In genomic region chr6:144074826-144075225, GRCm38 (mm10) we compare ENCODE assay signal across 9 mouse cellular contexts.
A peak's percentile ranks its signal among the peaks of the same experiment; 100 is the strongest.
DNase-seq lines count a peak whose midpoint lies in the region; ATAC-seq lines count a peak whose summit lies in the region.
"Had no signal": no experiment of that assay in that cellular context is flagged by ENCODE, and none has a peak within 500 bp of the region (broad histone marks: within the 10 kb centered on the region; RNA-seq: fewer than 3 reads in every experiment).

No protein-coding gene starts in this region.

- H3K27ac ChIP-seq in heart, embryonic 16.5 days (ENCODE audit: low read length), result no peak overlapping the region
- H3K27ac ChIP-seq in limb, embryonic 15.5 days, result peak overlapping the region; percentile 61
- H3K27ac ChIP-seq in forebrain, embryonic 15.5 days (replicated peaks), result no peak overlapping the region
- H3K27ac ChIP-seq: liver, embryonic 15.5 days had no signal

- 39% methylated on average over 9 of the region's 9 CpGs for WGBS in heart, embryonic 16.5 days
- 24% methylated on average over 9 of the region's 9 CpGs for WGBS in limb, embryonic 15.5 days
- WGBS in forebrain, embryonic 15.5 days, result 58% methylated on average over 9 of the region's 9 CpGs

- H3K9ac ChIP-seq in heart, embryonic 16.5 days (ENCODE audit: low read length), result no peak overlapping the region
- no peak overlapping the region for H3K9ac ChIP-seq in limb, embryonic 15.5 days
- no peak overlapping the region for H3K9ac ChIP-seq in forebrain, embryonic 15.5 days (replicated peaks)
- H3K9ac ChIP-seq: liver, embryonic 15.5 days had no signal

- ATAC-seq in heart, embryonic 16.5 days (replicated peaks; ENCODE audit: extremely low read depth, insufficient read depth, low FRiP score), result peak; percentile 76; the same call in 1 of the 2 replicates
- peak; percentile 85 for ATAC-seq in limb, embryonic 15.5 days (ENCODE audit: insufficient number of reproducible peaks, low FRiP score, low TSS enrichment, low read depth)
- ATAC-seq in forebrain, embryonic 15.5 days (replicated peaks), result no peak

- no peaks in the 10 kb centered on the region for H3K27me3 ChIP-seq in heart, embryonic 16.5 days (ENCODE audit: control insufficient read depth, insufficient read depth, low read length)
- no peaks in the 10 kb centered on the region for H3K27me3 ChIP-seq in limb, embryonic 15.5 days
- no peaks in the 10 kb centered on the region for H3K27me3 ChIP-seq in forebrain, embryonic 15.5 days
- H3K27me3 ChIP-seq: liver, embryonic 15.5 days had no signal

- no peaks in the 10 kb centered on the region for H3K36me3 ChIP-seq in heart, embryonic 16.5 days (ENCODE audit: control insufficient read depth, insufficient read depth)
- no peaks in the 10 kb centered on the region for H3K36me3 ChIP-seq in limb, embryonic 15.5 days
- H3K36me3 ChIP-seq in forebrain, embryonic 15.5 days, result no peaks in the 10 kb centered on the region
- H3K36me3 ChIP-seq: liver, embryonic 15.5 days had no signal

- H3K4me3 ChIP-seq in heart, embryonic 16.5 days (ENCODE audit: low read length), result no peak overlapping the region
- peak overlapping the region; percentile 2; the same call in 1 of the 2 replicates for H3K4me3 ChIP-seq in limb, embryonic 15.5 days
- no peak overlapping the region for H3K4me3 ChIP-seq in forebrain, embryonic 15.5 days
- H3K4me3 ChIP-seq: liver, embryonic 15.5 days had no signal

- peak; percentile 76 to 83 for DNase-seq in adrenal gland, adult (ENCODE audit: inconsistent age in 2 of 2, low spot score in 1 of 2)
- no peak for DNase-seq in adrenal gland, postnatal 4 days (ENCODE audit: low spot score in 2 of 2)
- DNase-seq in right cerebral cortex, adult 18-20 months, result peak; percentile 72
- DNase-seq in right cerebral cortex, postnatal 14 days, result no peak
- DNase-seq in spleen, postnatal 36 days (ENCODE audit: low spot score in 2 of 2), result no peak

- peak overlapping the region; percentile 15; the same call in 1 of the 2 replicates for H3K4me2 ChIP-seq in heart, embryonic 16.5 days (ENCODE audit: low read depth, low read length)
- H3K4me2 ChIP-seq in limb, embryonic 15.5 days, result peak overlapping the region; percentile 19; the same call in 1 of the 2 replicates
- no peak overlapping the region for H3K4me2 ChIP-seq in forebrain, embryonic 15.5 days (replicated peaks)
- H3K4me2 ChIP-seq: liver, embryonic 15.5 days had no signal

- no peaks in the 10 kb centered on the region for H3K9me3 ChIP-seq in heart, embryonic 16.5 days (replicated peaks; ENCODE audit: control insufficient read depth, low read length)
- no peaks in the 10 kb centered on the region for H3K9me3 ChIP-seq in limb, embryonic 15.5 days
- no peaks in the 10 kb centered on the region for H3K9me3 ChIP-seq in forebrain, embryonic 15.5 days
- H3K9me3 ChIP-seq: liver, embryonic 15.5 days had no signal

- H3K4me1 ChIP-seq in heart, embryonic 16.5 days (ENCODE audit: control insufficient read depth, insufficient read depth, low read length), result no peaks in the 10 kb centered on the region
- H3K4me1 ChIP-seq in limb, embryonic 15.5 days, result peaks cover 14% of the 10 kb centered on the region
- peaks cover 26% of the 10 kb centered on the region for H3K4me1 ChIP-seq in forebrain, embryonic 15.5 days
- H3K4me1 ChIP-seq: liver, embryonic 15.5 days had no signal

Comparison
In these comparisons a context has a peak if more than half of its experiments do, and no peak if none do; other contexts are left out.
1. DNase-seq: peak in adrenal gland, adult (2 of 2) and right cerebral cortex, adult 18-20 months (single experiment); none in adrenal gland, postnatal 4 days (0 of 2), right cerebral cortex, postnatal 14 days (single experiment) and spleen, postnatal 36 days (0 of 2).